Mouse (Mus musculus) intestine, embryonic 16.5 days (tissue): ENCODE results near the gene Hrh1. TPM values are rescaled to one million over a fixed set of nuclear protein-coding genes. Genes with fewer than 3 reads are reported as not detected.

ENCODE experiments used
- ATAC-seq: fragments of 200-750 bp; cut with Nextera tagmentation; 2 replicates; pipeline ENCODE4 v1.8.0; 2017; ENCODE audit warnings: moderate TSS enrichment, moderate library complexity
- H3K27ac ChIP-seq: fragments of 300-500 bp; sonication (generic); 2 replicates; pipeline ENCODE4 v1.5.1; 2014; ENCODE audit warnings: mild to moderate bottlenecking, low read length
- H3K27me3 ChIP-seq: fragments of 300-500 bp; sonication (generic); replicated peaks from 2 replicates; pipeline ENCODE4 v1.6.1; 2014; ENCODE audit warnings: low read length, control low read depth, mixed read lengths; ENCODE audit not compliant: control insufficient read depth, insufficient read depth
- H3K36me3 ChIP-seq: fragments of 300-500 bp; sonication (generic); 2 replicates; pipeline ENCODE4 v1.6.1; 2014; ENCODE audit warnings: low read length, control low read depth; ENCODE audit not compliant: control insufficient read depth, insufficient read depth
- H3K4me1 ChIP-seq: fragments of 300-500 bp; sonication (generic); 2 replicates; pipeline ENCODE4 v1.6.1; 2014; ENCODE audit warnings: low read length, control low read depth, mixed read lengths; ENCODE audit not compliant: control insufficient read depth, insufficient read depth
- H3K4me2 ChIP-seq: fragments of 300-500 bp; sonication (generic); 2 replicates; pipeline ENCODE4 v1.6.1; 2014; ENCODE audit warnings: low read depth, low read length, control low read depth
- H3K4me3 ChIP-seq: fragments of 300-500 bp; sonication (generic); 2 replicates; pipeline ENCODE4 v1.5.1; 2014; ENCODE audit warnings: mild to moderate bottlenecking, low read length
- H3K9ac ChIP-seq: fragments of 300-500 bp; sonication (generic); 2 replicates; pipeline ENCODE4 v1.6.1; 2014; ENCODE audit warnings: low read depth, low read length
- H3K9me3 ChIP-seq: fragments of 300-500 bp; sonication (generic); 2 replicates; pipeline ENCODE4 v1.6.1; 2016; ENCODE audit warnings: low read length, control low read depth; ENCODE audit not compliant: control insufficient read depth
- WGBS: fragments of 180-500 bp; shearing (Covaris S2); extraction: QIAGEN DNeasy Blood & Tissue Kit; methylation state at CpG from one replicate; pipeline ENCODE4 v1.1.7; 2014; 5-methylcytosine and 5-hydroxymethylcytosine counted together
- polyA plus RNA-seq: library from polyadenylated mRNA; unstranded; fragments of >200 nt; fragmentation: Nextera tagmentation; extraction: Ambion mirVana; gene quantifications from 2 replicates; pipeline ENCODE4 v1.2.1, GENCODE M21; 2015

The Hrh1 gene
- polyA plus RNA-seq, 1 experiment from 2014 or later: 1.1 TPM

DNA sequence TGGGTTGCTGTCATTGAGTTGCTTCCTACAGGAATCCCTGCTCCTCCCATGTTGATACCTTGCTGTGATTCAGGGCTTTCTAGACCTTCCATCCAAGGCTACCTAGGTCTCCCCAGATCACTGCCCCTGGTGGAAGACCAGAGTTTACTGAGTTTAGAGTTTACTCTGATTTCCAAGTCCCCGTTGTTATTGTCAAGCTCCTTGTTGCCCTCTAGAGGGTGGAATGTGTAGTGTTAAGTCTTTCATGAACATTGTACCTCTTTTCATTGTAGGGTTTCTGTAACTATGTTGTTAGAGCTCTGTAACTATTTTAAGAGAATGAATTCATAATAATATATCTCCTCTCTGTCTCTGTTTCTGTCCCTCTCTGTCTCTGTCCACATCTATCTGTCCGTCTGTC, 4.4 kb downstream of the Hrh1 start:
- Histone ChIP-seq H3K4me2 (no peak overlapping the region), H3K4me1 (peaks cover 10% of the 10 kb centered on the region), H3K4me3 (no peak overlapping the region), H3K27me3 (peaks cover 10% of the 10 kb centered on the region; the same call in 1 of the 2 replicates), H3K27ac (no peak overlapping the region), H3K36me3 (no peaks in the 10 kb centered on the region), H3K9me3 (no peaks in the 10 kb centered on the region), H3K9ac (no peak overlapping the region)
- 80% methylated on average over 2 of the region's 2 CpGs for WGBS
- ATAC-seq: no peak

GRCm38 (mm10) chr6:114403632-114404031, 5.9 kb downstream of the Hrh1 start:
- H3K9ac ChIP-seq: no peak overlapping the region
- 20% methylated on average over 8 of the region's 8 CpGs for WGBS
- H3K4me2 ChIP-seq: no peak overlapping the region
- H3K27ac ChIP-seq: no peak overlapping the region
- H3K9me3 ChIP-seq: no peaks in the 10 kb centered on the region
- peaks cover 8% of the 10 kb centered on the region for H3K4me1 ChIP-seq
- peak; percentile 20; the same call in 1 of the 2 replicates for ATAC-seq
- no peaks in the 10 kb centered on the region for H3K36me3 ChIP-seq
- H3K4me3 ChIP-seq: no peak overlapping the region
- peaks cover 10% of the 10 kb centered on the region; the same call in 1 of the 2 replicates for H3K27me3 ChIP-seq

- H3K4me1 ChIP-seq: peaks cover 8% of the 10 kb centered on the region
- H3K27me3 ChIP-seq: peaks cover 5% of the 10 kb centered on the region; the same call in 1 of the 2 replicates
- no peak overlapping the region for H3K4me2 ChIP-seq
- no peaks in the 10 kb centered on the region for H3K36me3 ChIP-seq
- H3K27ac ChIP-seq: no peak overlapping the region
- H3K4me3 ChIP-seq: no peak overlapping the region
- no peak overlapping the region for H3K9ac ChIP-seq
- ATAC-seq: peak; percentile 35
- H3K9me3 ChIP-seq: no peaks in the 10 kb centered on the region
- WGBS: 35% methylated on average over 5 of the region's 5 CpGs
These were observed 6.4 kb downstream of the Hrh1 start for GRCm38 (mm10) chr6:114404128-114404527.

DNA sequence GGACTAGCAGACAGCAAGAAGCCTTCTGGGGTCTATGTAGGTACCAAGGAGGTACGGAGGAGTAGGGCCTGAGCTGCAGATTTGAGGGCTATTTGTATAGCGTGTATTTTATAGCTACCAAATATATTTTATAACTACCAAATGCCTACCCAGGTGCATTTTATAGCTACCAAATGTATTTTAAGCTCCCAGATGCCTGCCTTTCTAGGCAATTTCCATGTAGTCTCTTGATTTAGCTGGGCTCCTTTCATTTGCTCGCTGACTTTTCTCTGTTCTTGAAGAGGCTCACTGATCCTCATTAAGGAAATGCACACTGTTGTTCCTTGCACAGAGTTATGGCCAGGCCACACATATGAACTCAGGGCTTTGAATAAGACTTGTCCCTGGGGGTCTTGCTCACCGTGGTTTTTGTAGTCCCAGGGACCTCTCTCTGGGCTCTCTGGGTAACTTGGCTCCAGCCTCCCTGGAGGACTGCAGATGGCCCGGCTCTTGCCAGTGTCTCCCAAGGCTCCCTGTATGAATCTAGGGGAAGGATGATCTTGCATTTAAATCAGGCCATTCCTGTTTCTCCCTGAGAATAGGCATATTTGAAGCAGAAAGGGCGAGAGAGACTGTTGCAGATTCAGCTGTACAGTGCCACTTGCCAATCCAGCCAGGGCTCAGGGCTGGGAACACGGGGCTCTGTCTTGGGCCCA, 7.2 kb downstream of the Hrh1 start:
- WGBS: 82% methylated on average over 7 of the region's 7 CpGs
- Histone ChIP-seq H3K27me3 (no peaks in the 10 kb centered on the region), H3K4me3 (no peak overlapping the region), H3K4me1 (peaks cover 8% of the 10 kb centered on the region), H3K27ac (no peak overlapping the region), H3K9me3 (no peaks in the 10 kb centered on the region), H3K9ac (no peak overlapping the region), H3K36me3 (no peaks in the 10 kb centered on the region), H3K4me2 (no peak overlapping the region)
- ATAC-seq: no peak

- Histone ChIP-seq H3K27ac (no peak overlapping the region), H3K4me3 (no peak overlapping the region), H3K4me2 (no peak overlapping the region), H3K9ac (no peak overlapping the region), H3K27me3 (no peaks in the 10 kb centered on the region), H3K9me3 (no peaks in the 10 kb centered on the region), H3K36me3 (no peaks in the 10 kb centered on the region), H3K4me1 (peaks cover 8% of the 10 kb centered on the region)
- 57% methylated on average over 1 of the region's 1 CpGs for WGBS
- no peak for ATAC-seq
These were observed 8.9 kb downstream of the Hrh1 start for GRCm38 (mm10) chr6:114406634-114407033.

- Histone ChIP-seq H3K9me3 (no peaks in the 10 kb centered on the region), H3K4me3 (no peak overlapping the region), H3K4me1 (peaks cover 8% of the 10 kb centered on the region), H3K9ac (no peak overlapping the region), H3K4me2 (no peak overlapping the region), H3K36me3 (no peaks in the 10 kb centered on the region), H3K27me3 (no peaks in the 10 kb centered on the region), H3K27ac (no peak overlapping the region)
- no peak for ATAC-seq
- WGBS: 87% methylated on average over 7 of the region's 7 CpGs
These were observed 9.3 kb downstream of the Hrh1 start for GRCm38 (mm10) chr6:114407049-114407448.

DNA sequence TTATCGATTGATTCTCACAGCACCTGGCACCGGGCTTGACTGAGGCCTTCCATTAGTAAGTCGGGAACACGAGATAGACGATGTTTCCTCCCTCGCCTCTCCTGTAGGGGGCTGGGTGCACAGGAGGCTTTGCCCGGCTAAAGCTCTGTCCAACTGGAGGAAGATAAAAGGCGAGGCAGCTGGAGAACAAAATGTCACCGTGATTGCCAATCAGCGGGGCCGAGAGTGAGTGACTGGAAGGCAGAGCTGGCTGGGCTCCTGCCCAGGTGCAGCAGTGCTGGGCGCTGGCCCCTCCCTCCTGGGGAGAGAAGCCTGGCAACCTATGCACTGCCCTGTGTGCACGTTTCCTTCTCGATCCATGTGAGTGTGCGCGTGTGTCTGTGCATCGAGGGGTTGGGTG, 10.5 kb downstream of the Hrh1 start:
- ATAC-seq: peak; percentile 66
- Histone ChIP-seq H3K9ac (no peak overlapping the region), H3K36me3 (no peaks in the 10 kb centered on the region), H3K27me3 (no peaks in the 10 kb centered on the region), H3K4me2 (no peak overlapping the region), H3K4me3 (no peak overlapping the region), H3K4me1 (peaks cover 8% of the 10 kb centered on the region), H3K27ac (no peak overlapping the region), H3K9me3 (no peaks in the 10 kb centered on the region)
- 31% methylated on average over 17 of the region's 17 CpGs for WGBS

- Histone ChIP-seq H3K36me3 (no peaks in the 10 kb centered on the region), H3K9me3 (no peaks in the 10 kb centered on the region), H3K4me1 (no peaks in the 10 kb centered on the region), H3K4me2 (no peak overlapping the region), H3K9ac (no peak overlapping the region), H3K4me3 (no peak overlapping the region), H3K27me3 (no peaks in the 10 kb centered on the region), H3K27ac (no peak overlapping the region)
- ATAC-seq: no peak
- WGBS: 55% methylated on average over 8 of the region's 8 CpGs
These were observed 14.2 kb downstream of the Hrh1 start for GRCm38 (mm10) chr6:114411913-114412312.

- H3K9me3 ChIP-seq: no peaks in the 10 kb centered on the region
- no peaks in the 10 kb centered on the region for H3K36me3 ChIP-seq
- ATAC-seq: no peak
- no peak overlapping the region for H3K27ac ChIP-seq
- H3K9ac ChIP-seq: no peak overlapping the region
- no peak overlapping the region for H3K4me2 ChIP-seq
- H3K4me3 ChIP-seq: no peak overlapping the region
- WGBS: 56% methylated on average over 8 of the region's 8 CpGs
- H3K27me3 ChIP-seq: no peaks in the 10 kb centered on the region
- H3K4me1 ChIP-seq: no peaks in the 10 kb centered on the region; the same call in 1 of the 2 replicates
These were observed 16.8 kb downstream of the Hrh1 start for GRCm38 (mm10) chr6:114414510-114414909.

DNA sequence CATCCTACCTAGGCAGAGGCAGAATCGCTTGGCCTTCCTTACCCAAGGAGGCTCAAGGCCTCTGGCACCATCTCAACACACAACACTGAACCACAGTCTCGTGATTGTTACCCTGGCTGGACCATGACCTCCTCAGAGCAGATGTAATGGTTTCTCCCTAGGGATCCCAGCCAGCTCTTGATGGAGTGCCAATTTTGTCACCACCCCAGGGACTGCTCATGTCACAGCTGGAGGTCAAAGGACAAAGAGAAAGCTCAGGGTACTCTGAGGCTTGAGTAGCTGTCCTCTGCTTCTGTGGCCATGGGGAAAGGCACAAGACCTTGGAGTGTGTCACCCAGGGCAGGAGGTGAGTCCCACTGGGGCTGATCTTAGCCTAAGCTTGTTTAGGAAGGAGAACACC, 20.3 kb downstream of the Hrh1 start:
- Histone ChIP-seq H3K27me3 (no peaks in the 10 kb centered on the region), H3K9ac (no peak overlapping the region), H3K4me3 (no peak overlapping the region), H3K9me3 (no peaks in the 10 kb centered on the region), H3K27ac (no peak overlapping the region), H3K4me2 (no peak overlapping the region), H3K4me1 (peaks cover 1% of the 10 kb centered on the region; the same call in 1 of the 2 replicates), H3K36me3 (no peaks in the 10 kb centered on the region)
- 0 out of 2 replicates have a peak, but pooled peaks have one; percentile 23 for ATAC-seq
- 73% methylated on average over 2 of the region's 2 CpGs for WGBS
